Mouse (Mus musculus): ENCODE results near the gene Pusl1.

DNA sequence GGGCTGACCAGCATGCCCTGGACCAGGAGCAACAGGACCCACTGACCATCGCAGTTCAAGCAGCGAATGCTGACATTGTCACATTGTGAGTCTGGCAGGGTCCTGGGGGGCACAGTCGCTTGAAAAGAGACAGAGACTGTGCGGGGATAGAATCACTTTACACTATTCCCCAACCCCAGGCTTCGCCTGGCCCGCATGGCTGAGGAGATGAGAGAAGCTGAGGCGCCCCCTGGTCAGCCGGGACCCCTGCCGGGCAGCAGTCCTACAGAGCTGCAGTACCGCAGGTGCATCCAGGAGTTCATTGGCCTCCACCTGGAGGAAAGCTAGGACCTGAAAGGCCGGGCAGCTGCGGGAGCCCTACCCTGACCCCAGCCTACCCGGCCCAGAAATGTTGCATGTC is 14.1 kb upstream of the Pusl1 start:
- TF ChIP-seq EP300 (IDR thresholded peaks at IDR 0.05; ENCODE audit: insufficient read depth, low read depth, low read length) (no peak), CTCF (IDR thresholded peaks at IDR 0.05) (no peak)
